Mouse (Mus musculus): ENCODE measurements around the gene Apol7e.
A peak's percentile ranks its signal among the peaks of the same experiment; 100 is the strongest.

The Apol7e gene

DNA sequence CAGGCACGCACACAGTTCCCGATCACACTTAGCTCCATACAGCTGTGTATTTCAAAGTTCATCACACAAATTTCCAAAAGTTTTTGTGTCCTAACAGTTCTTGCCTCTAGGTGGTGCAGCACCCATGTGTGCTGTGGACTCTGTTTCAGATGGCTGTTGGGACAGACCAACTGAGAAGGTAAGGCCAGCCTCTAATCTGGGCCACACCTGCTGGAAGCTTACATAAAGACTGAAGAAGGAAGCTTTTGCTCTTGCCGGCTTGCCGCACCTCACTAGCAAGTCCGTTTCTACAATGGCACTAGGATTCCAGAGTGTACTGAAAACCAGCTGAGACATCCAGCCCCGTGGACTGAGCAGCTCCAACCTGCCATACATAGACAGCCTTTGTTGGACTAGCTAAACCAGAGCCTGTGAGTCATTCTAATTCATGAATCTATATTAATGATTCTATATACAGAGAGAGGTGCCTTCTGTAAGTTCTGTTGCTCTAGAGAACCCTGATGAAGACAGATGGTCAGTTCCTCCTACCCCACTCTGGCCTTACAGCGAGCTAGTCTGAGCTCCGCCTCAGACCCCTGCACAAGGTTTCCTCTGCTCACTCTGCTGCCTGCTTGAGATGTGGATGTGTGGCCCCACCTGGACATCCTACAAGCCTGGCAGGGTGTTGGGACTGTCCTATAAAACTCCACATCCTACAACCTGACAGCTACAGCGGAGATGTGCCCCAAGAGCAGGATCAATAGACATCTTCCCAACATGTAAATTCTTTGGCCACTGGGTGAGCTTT, 42.0 kb downstream of the Apol7e start:
- no peak for DNase-seq (ENCODE audit: extremely low read depth, insufficient read length, low spot score)

GRCm38 (mm10) chr15:77741556-77741955, 42.9 kb downstream of the Apol7e start:
- DNase-seq (ENCODE audit: extremely low read depth, insufficient read length, low spot score) = peak; percentile 67

DNA sequence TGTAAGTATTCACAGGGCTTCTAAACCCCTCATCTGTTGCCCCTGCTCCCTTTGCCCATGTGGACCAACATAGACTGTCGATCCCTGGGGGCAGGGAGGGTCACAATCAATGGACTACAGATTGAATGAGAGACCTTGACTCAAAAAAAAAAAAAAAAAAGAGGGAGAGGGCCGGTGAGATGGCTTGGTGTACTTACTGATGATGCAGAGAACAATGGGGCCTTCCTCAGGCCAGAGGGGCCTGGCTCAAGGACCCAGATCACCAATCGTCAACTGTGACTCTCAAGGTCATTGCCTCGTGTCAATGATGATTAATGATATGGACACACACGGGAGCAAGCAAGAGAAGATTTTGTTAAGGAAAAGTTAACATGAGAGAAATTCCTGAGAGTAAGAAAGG, 46.0 kb downstream of the Apol7e start:
- no peak for DNase-seq (ENCODE audit: extremely low read depth, insufficient read length, low spot score)

GRCm38 (mm10) chr15:77745081-77745480, 46.4 kb downstream of the Apol7e start:
- DNase-seq (ENCODE audit: extremely low read depth, insufficient read length, low spot score) = no peak

DNA sequence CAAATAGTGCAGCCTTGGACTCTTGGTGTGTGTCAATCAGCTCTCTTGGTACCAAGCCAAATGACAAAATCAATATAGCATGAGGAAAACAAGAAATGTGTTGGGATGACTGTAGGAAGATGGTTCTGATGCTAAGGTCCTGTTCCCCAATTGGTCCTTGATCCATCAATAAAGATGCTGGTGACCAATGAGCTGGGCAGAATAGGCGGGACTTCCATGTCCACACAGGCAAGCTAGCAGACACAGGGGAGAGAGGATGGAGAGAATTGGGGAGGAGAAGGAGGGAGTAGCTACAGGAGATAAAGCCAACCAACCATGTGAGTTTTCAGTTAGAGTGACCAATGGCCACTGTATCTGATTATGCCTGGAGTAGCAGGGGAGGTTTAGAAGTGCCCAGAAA, 47.7 kb downstream of the Apol7e start:
- DNase-seq (ENCODE audit: extremely low read depth, insufficient read length, low spot score) = no peak

DNA sequence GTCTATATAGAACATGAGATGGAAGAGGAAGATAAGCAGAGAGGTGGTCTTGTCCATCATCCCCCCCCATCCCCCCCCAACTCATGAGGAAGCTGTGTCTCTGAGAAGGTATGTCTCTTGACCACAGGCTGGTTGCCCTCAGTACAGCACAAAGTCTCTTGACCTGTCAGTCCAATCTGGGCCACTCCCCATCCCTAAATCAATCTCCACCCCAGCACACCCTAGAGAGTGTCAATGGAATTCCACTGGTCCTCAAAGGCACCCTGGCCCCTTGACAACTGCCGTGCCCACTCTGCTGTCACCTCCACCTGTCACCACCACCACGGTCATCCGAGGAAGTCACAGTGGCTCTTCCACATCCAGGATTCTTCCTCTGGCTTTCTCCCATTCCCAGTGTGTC, 49.8 kb downstream of the Apol7e start:
- DNase-seq (ENCODE audit: extremely low read depth, insufficient read length, low spot score) = no peak

- DNase-seq (ENCODE audit: extremely low read depth, insufficient read length, low spot score) = no peak
These were observed 51.1 kb downstream of the Apol7e start for GRCm38 (mm10) chr15:77749717-77750116.

- peak; percentile 37 for DNase-seq (ENCODE audit: extremely low read depth, insufficient read length, low spot score)
These were observed 51.8 kb downstream of the Apol7e start for GRCm38 (mm10) chr15:77750461-77750860.

GRCm38 (mm10) chr15:77752443-77752842, 53.8 kb downstream of the Apol7e start:
- no peak for DNase-seq (ENCODE audit: extremely low read depth, insufficient read length, low spot score)

DNA sequence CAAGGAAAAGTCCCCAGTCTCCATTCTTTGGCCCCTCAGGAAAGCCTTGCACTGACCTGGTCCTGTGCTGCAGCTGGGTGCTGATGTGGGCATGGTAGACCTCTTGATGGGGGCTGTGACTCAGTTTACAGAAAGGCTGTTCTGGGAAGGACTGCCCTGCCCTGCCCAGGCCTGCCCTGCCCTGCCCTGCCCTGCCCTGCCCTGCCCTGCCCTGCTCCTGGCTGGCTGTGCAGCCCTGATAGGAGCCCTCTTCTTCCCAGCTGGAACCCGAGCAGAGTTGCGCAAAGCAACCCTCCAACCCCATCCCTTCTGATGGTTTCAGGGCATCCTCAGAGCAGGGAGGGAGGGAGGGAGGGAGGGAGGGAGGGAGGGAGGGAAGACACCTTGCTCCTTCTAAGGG, 56.5 kb downstream of the Apol7e start:
- DNase-seq (ENCODE audit: extremely low read depth, insufficient read length, low spot score) = no peak

GRCm38 (mm10) chr15:77756081-77756480, 57.4 kb downstream of the Apol7e start:
- DNase-seq (ENCODE audit: extremely low read depth, insufficient read length, low spot score) = no peak

DNA sequence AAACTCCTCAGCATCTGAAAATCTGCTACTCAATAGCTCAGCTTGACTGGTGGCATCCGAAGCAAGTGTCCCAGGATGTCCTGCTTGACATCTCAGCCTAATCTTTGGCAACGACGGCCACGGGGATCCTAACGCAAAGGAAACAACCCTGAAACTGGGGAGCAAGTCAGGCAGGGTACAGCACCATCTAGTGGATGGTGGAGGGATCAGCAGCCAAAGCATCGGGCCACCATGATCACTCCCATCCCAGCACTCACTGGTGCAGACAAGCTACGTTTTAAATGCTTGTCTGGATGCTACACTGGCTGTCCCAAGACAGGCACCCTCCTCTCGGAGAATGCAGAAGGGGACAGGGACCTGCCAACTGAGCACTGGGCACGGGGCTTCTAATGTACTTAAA, 58.2 kb downstream of the Apol7e start, which contains the start of gene Apol8:
Gene Apol8, minus strand, starts transcription at position 156 of the 400 bp plus-strand sequence.
- no peak for DNase-seq (ENCODE audit: extremely low read depth, insufficient read length, low spot score)

DNA sequence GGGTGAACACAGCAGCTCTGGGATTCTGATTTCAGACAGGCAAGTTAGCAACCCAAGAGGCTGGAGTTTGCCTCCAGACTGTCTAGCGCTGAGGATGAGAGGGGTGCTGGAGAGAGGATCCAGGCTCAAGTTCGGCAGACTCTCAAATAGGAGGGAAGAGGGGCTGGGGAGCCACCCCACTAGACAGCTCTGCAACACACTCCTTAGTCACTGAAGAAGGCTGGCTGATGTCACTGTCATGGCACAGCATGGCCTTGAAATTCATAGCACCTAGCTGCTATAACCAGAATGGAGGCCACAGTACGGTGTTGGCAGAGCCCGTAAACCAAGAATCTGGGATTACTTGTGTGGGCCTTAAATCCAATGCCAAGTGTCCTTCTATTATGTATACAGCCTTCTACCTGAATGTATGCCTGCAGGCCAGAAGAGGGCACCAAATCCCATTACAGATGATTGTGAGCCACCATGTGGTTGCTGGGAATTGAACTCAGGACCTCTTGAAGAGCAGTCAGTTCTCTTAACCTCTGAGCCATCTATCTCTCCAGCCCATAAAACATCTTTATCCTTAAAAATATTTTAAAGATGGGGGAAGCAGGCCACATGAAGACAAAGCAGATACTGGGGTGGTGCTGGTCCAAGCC, 59.0 kb downstream of the Apol7e start:
- DNase-seq (ENCODE audit: extremely low read depth, insufficient read length, low spot score) = no peak

GRCm38 (mm10) chr15:77760037-77760436, 61.4 kb downstream of the Apol7e start:
- no peak for DNase-seq (ENCODE audit: extremely low read depth, insufficient read length, low spot score)

DNA sequence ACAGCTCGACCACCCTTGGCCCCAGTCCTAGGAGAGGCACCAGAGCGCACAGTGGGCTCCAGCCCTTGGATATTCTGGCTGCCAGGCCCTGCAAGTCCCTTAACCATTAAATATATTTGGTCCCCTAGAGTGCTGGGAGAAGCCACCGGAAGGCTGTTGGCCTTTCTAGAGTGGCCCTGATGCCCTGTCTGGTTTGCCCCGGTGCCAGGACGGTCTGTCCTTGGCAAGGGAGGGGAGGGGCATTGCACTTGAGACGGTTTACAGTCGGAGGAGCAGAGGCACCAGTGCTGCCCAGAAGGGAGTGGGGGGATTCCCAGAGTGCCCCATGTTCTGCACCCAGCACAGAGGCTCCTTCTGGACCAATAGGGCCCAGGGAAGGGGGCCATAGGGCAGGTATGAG, 62.4 kb downstream of the Apol7e start:
- no peak for DNase-seq (ENCODE audit: extremely low read depth, insufficient read length, low spot score)

- DNase-seq (ENCODE audit: extremely low read depth, insufficient read length, low spot score) = no peak
These were observed 63.1 kb downstream of the Apol7e start for GRCm38 (mm10) chr15:77761561-77762380.

DNA sequence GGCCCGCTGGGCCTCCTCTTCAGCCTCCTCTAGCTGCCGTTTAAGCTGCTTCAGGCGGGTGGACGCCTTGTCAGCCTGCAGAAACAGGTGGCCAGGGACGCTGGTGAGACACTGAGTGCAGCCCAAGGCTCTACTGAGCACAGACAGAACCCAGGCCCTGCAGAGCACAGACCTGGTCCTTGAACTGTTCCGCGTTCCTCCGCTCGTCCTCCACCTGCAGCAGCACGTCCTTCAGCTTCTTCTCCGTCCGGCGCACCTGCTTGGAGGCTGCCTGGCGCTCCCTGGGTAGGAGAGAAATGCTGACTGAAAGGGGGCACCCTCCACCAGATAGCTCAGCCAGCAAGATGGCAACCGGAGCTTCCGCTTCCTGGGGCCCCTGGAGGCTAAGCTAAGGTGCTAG, 64.4 kb downstream of the Apol7e start:
- no peak for DNase-seq (ENCODE audit: extremely low read depth, insufficient read length, low spot score)

DNA sequence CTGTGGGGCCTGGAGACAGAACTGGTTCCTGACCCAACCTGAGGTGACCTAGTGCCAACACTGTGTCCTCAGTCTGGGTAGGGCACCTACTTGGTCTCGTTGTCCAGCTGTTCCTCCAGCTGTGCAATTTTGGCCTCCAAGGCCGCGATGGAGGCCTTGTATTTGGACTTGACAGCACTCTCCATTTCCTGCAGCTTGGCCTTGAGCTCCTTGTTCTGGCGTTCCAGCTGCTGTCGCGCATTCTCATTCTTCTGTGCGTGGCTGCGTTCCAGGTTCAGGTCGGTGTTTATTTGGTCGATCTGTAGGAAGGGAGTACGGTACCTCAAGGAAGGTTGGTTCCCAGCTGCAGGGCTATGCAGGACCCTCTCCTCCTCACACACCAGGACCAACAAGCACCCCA, 65.0 kb downstream of the Apol7e start:
- no peak for DNase-seq (ENCODE audit: extremely low read depth, insufficient read length, low spot score)

GRCm38 (mm10) chr15:77764391-77765006, 65.8 kb downstream of the Apol7e start:
- no peak for DNase-seq (ENCODE audit: extremely low read depth, insufficient read length, low spot score)

DNA sequence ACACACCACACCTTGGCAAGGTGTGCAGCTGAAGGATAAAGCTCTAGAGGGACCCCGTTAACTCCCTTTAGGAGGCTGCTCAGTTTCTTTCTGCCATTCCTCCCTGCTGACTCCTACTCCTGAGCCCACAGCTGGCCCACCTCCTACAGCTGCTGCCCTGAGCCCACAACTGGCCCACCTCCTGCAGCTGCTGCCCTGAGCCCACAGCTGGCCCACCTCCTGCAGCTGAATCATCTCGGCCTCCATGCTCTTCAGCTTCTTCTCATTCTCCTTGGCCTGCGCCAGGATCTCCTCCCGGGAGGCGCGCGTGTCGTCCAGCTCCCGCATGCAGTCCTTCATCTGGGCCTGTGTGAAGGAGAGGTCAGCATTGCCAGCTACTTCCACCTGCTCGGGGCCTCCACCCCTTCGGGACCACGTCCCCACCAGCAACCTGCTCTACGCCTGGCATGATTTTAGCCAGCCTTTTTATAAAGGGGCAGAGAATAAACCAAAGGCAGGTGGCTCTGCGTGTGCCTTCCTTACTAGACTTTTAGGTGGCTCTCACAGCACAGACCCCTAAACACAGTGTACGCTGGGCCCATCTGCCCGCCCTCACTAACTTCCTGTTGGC, 66.9 kb downstream of the Apol7e start:
- no peak for DNase-seq (ENCODE audit: extremely low read depth, insufficient read length, low spot score)

- no peak for DNase-seq (ENCODE audit: extremely low read depth, insufficient read length, low spot score)
These were observed 68.3 kb downstream of the Apol7e start for GRCm38 (mm10) chr15:77766981-77767380.
